In the genomic region with DNA sequence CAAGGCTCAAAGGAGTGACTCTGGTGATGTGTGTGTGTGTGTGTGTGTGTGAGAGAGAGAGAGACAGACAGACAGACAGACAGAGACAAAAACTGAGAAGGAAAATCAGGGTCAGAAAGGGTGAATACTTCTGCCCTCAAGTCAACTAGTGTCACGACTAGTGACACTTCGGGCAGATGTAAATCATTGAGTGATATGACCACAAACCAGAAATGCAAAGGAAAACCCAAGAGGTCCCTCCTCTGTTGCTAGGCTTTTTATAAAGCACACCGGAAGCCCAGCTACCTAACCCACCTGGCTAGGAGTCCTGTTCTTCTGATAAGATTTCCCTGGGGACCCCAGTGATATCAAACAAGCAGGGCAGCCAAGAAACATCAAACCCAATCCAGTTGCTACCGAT, we compare ENCODE assay signal across 8 mouse cellular contexts. TPM values are rescaled to one million over a fixed set of nuclear protein-coding genes. Genes with fewer than 3 reads are reported as not detected.
DNase-seq lines count a peak whose midpoint lies in the region; ATAC-seq and TF ChIP-seq lines count a peak whose summit lies in the region.

No protein-coding gene starts in this region.

- H3K4me2 ChIP-seq in lung, postnatal 0 days (replicated peaks; ENCODE audit: low read depth, low read length), result peak overlapping the region; percentile 91
- peak overlapping the region; percentile 86 for H3K4me2 ChIP-seq in embryonic facial prominence, embryonic 12.5 days (replicated peaks)
- peak overlapping the region; percentile 63 for H3K4me2 ChIP-seq in neural tube, embryonic 13.5 days

- WGBS in lung, postnatal 0 days, result 35% methylated on average over 4 of the region's 4 CpGs
- WGBS in embryonic facial prominence, embryonic 12.5 days, result 60% methylated on average over 4 of the region's 4 CpGs
- WGBS in neural tube, embryonic 13.5 days, result 65% methylated on average over 4 of the region's 4 CpGs

- no peak for TF ChIP-seq CTCF in lung, postnatal 0 days (IDR thresholded peaks at IDR 0.05)

- peak overlapping the region; percentile 79 for H3K9ac ChIP-seq in lung, postnatal 0 days (replicated peaks; ENCODE audit: low read depth)
- no peak overlapping the region for H3K9ac ChIP-seq in embryonic facial prominence, embryonic 12.5 days
- peak overlapping the region; percentile 80 for H3K9ac ChIP-seq in neural tube, embryonic 13.5 days

- peak overlapping the region; percentile 86 for H3K4me3 ChIP-seq in lung, postnatal 0 days (ENCODE audit: low read depth, low read length)
- peak overlapping the region; percentile 77; the same call in 1 of the 2 replicates for H3K4me3 ChIP-seq in embryonic facial prominence, embryonic 12.5 days
- H3K4me3 ChIP-seq in neural tube, embryonic 13.5 days, result peak overlapping the region; percentile 74

- peaks cover 14% of the 10 kb centered on the region; the same call in 1 of the 2 replicates for H3K4me1 ChIP-seq in lung, postnatal 0 days (ENCODE audit: insufficient read depth, low read depth, low read length)
- H3K4me1 ChIP-seq in embryonic facial prominence, embryonic 12.5 days, result peaks cover 18% of the 10 kb centered on the region
- peaks cover 47% of the 10 kb centered on the region for H3K4me1 ChIP-seq in neural tube, embryonic 13.5 days (replicated peaks)

- no peak for DNase-seq in lung, postnatal 0 days (ENCODE audit: low spot score)
- no peak for DNase-seq in lung, postnatal 4 days
- peak; percentile 83 for DNase-seq in induced T-regulatory cell, adult 2 months (ENCODE audit: low read depth)
- no peak for DNase-seq in testis, postnatal 10 days (ENCODE audit: low spot score)
- DNase-seq in frontal cortex, postnatal 36 days (ENCODE audit: low spot score in 2 of 2), result no peak

- no peak for ATAC-seq in lung, postnatal 0 days
- ATAC-seq in embryonic facial prominence, embryonic 12.5 days (ENCODE audit: insufficient number of reproducible peaks, insufficient read depth, low FRiP score, low TSS enrichment), result no peak
- no peak for ATAC-seq in neural tube, embryonic 13.5 days (ENCODE audit: low read depth)
- no peak for ATAC-seq in granulocyte monocyte progenitor cell, adult 5-6 weeks (replicated peaks; ENCODE audit: poor library complexity, severe bottlenecking)

- no peak for TF ChIP-seq EP300 in lung, postnatal 0 days (IDR thresholded peaks at IDR 0.05)

- no peaks in the 10 kb centered on the region for H3K36me3 ChIP-seq in lung, postnatal 0 days (ENCODE audit: insufficient read depth, low read length)
- H3K36me3 ChIP-seq in embryonic facial prominence, embryonic 12.5 days, result no peaks in the 10 kb centered on the region
- H3K36me3 ChIP-seq in neural tube, embryonic 13.5 days, result no peaks in the 10 kb centered on the region

- no peaks in the 10 kb centered on the region for H3K27me3 ChIP-seq in lung, postnatal 0 days (replicated peaks; ENCODE audit: insufficient read depth, low read length)
- H3K27me3 ChIP-seq in embryonic facial prominence, embryonic 12.5 days, result peaks cover 12% of the 10 kb centered on the region; the same call in 1 of the 2 replicates
- no peaks in the 10 kb centered on the region for H3K27me3 ChIP-seq in neural tube, embryonic 13.5 days

- H3K27ac ChIP-seq in lung, postnatal 0 days (ENCODE audit: low read length), result peak overlapping the region; percentile 96
- no peak overlapping the region for H3K27ac ChIP-seq in embryonic facial prominence, embryonic 12.5 days
- peak overlapping the region; percentile 92; the same call in 1 of the 2 replicates for H3K27ac ChIP-seq in neural tube, embryonic 13.5 days (replicated peaks)

- H3K9me3 ChIP-seq in lung, postnatal 0 days (ENCODE audit: low read length), result no peaks in the 10 kb centered on the region
- H3K9me3 ChIP-seq in embryonic facial prominence, embryonic 12.5 days, result no peaks in the 10 kb centered on the region
- H3K9me3 ChIP-seq in neural tube, embryonic 13.5 days, result no peaks in the 10 kb centered on the region

RNA-seq across cellular contexts. Expression of a gene that starts 2.3 kb away (rescaled TPM):
- polyA plus RNA-seq in lung, postnatal 0 days (2015; fragmentation: Nextera tagmentation; extraction: Ambion mirVana), result 28.5 and 28.6 TPM in 2 replicates
- 26.1 and 26.3 TPM in 2 replicates for polyA plus RNA-seq in embryonic facial prominence, embryonic 12.5 days (2016; fragmentation: Nextera tagmentation; extraction: Ambion mirVana)
- polyA plus RNA-seq in neural tube, embryonic 13.5 days (2015; fragmentation: Nextera tagmentation; extraction: Ambion mirVana), result 28.3 and 30.7 TPM in 2 replicates
- 52.5 and 55.5 TPM in 2 replicates for total RNA-seq in granulocyte monocyte progenitor cell, adult 5-6 weeks (2014; fragmentation: Nextera tagmentation)
- total RNA-seq in granulocyte monocyte progenitor cell, adult 5-6 weeks (2017), result 53.3 and 54.4 TPM in 2 replicates

RNA-seq across cellular contexts. Expression of a gene that starts 30.6 kb away (rescaled TPM):
- 0.81 and 1.1 TPM in 2 replicates for polyA plus RNA-seq in lung, postnatal 0 days (2015; fragmentation: Nextera tagmentation; extraction: Ambion mirVana)
- polyA plus RNA-seq in embryonic facial prominence, embryonic 12.5 days (2016; fragmentation: Nextera tagmentation; extraction: Ambion mirVana), result 0.25 and 0.35 TPM in 2 replicates
- polyA plus RNA-seq in neural tube, embryonic 13.5 days (2015; fragmentation: Nextera tagmentation; extraction: Ambion mirVana), result 1.3 and 1.8 TPM in 2 replicates
- total RNA-seq in granulocyte monocyte progenitor cell, adult 5-6 weeks (2014; fragmentation: Nextera tagmentation), result not detected in 2 replicates
- not detected in 2 replicates for total RNA-seq in granulocyte monocyte progenitor cell, adult 5-6 weeks (2017)
